Mouse (Mus musculus) adrenal gland, postnatal 10 days (tissue): ENCODE measurements around the gene Gm45021. TPM values are rescaled to one million over a fixed set of nuclear protein-coding genes. Genes with fewer than 3 reads are reported as not detected.
A peak's percentile ranks its signal among the peaks of the same experiment; 100 is the strongest.
"Not testable (repeated sequence)": the region's sequence is repeated elsewhere in the genome, so short reads cannot be mapped to it uniquely, and the experiment has no call there.

Experiments
- DNase-seq: peaks from one replicate; pipeline ENCODE4 v3.0.0; 2021; ENCODE audit warnings: mixed read lengths
- total RNA-seq, 2 experiments: library from RNA; stranded (reverse); gene quantifications; 2 replicates each; pipeline ENCODE4 v1.2.3; 2021

Gene Gm45021
- total RNA-seq, 2 experiments from 2014 or later = not detected

- DNase-seq = no peak
These were observed 24.1 kb downstream of the Gm45021 start for GRCm38 (mm10) chr6:48613464-48613863.

- no peak for DNase-seq
These were observed 25.3 kb downstream of the Gm45021 start for GRCm38 (mm10) chr6:48614756-48615155.

- no peak for DNase-seq
These were observed 30.6 kb downstream of the Gm45021 start for GRCm38 (mm10) chr6:48620031-48620430.

- DNase-seq = not testable (repeated sequence)
These were observed 32.9 kb downstream of the Gm45021 start for GRCm38 (mm10) chr6:48622186-48622843.

- DNase-seq = peak; percentile 54
These were observed 34.0 kb downstream of the Gm45021 start for GRCm38 (mm10) chr6:48623460-48623859.

GRCm38 (mm10) chr6:48626464-48626863, 37.1 kb downstream of the Gm45021 start, which contains the start of gene AI854703:
AI854703 (plus strand) TSS chr6:48626764.
- DNase-seq = no peak

GRCm38 (mm10) chr6:48626984-48627383, 37.6 kb downstream of the Gm45021 start:
- DNase-seq = peak; percentile 73

GRCm38 (mm10) chr6:48627511-48627924, 38.1 kb downstream of the Gm45021 start:
- DNase-seq = no peak

GRCm38 (mm10) chr6:48628377-48628776, 39.0 kb downstream of the Gm45021 start:
- no peak for DNase-seq

- DNase-seq = peak; percentile 38
These were observed 39.6 kb downstream of the Gm45021 start for GRCm38 (mm10) chr6:48628808-48629660.

- DNase-seq = no peak
These were observed 40.2 kb downstream of the Gm45021 start for GRCm38 (mm10) chr6:48629661-48630034.

GRCm38 (mm10) chr6:48630831-48631230, 41.4 kb downstream of the Gm45021 start:
- DNase-seq = no peak

GRCm38 (mm10) chr6:48635105-48635504, 45.7 kb downstream of the Gm45021 start:
- DNase-seq = no peak

- DNase-seq = no peak
These were observed 47.1 kb downstream of the Gm45021 start for GRCm38 (mm10) chr6:48636515-48636914.

GRCm38 (mm10) chr6:48637811-48638500, 48.5 kb downstream of the Gm45021 start:
- DNase-seq = no peak

- no peak for DNase-seq
These were observed 49.1 kb downstream of the Gm45021 start for GRCm38 (mm10) chr6:48638553-48638952.

- no peak for DNase-seq
These were observed 52.0 kb downstream of the Gm45021 start for GRCm38 (mm10) chr6:48641391-48641790.

GRCm38 (mm10) chr6:48642764-48643292, 53.4 kb downstream of the Gm45021 start:
- peak; percentile 49 for DNase-seq

- peak; percentile 80 for DNase-seq
These were observed 56.4 kb downstream of the Gm45021 start for GRCm38 (mm10) chr6:48645660-48646308.

- no peak for DNase-seq
These were observed 56.9 kb downstream of the Gm45021 start for GRCm38 (mm10) chr6:48646309-48646690.

- peak; percentile 51 for DNase-seq
These were observed 57.6 kb downstream of the Gm45021 start, which contains the start of gene Gimap8 for GRCm38 (mm10) chr6:48646995-48647394. Gimap8 (plus strand) TSS chr6:48647234.

- no peak for DNase-seq
These were observed 58.2 kb downstream of the Gm45021 start for GRCm38 (mm10) chr6:48647611-48648010.
